Mouse (Mus musculus) stomach, postnatal 0 days (tissue): ENCODE measurements at regions not wholly inside any gene's neighbourhood (a gene's known extent, or its start where the extent isn't known, plus 50 kb on each side); places are given as distances from the start of the nearest gene placed in this dataset.

ENCODE experiments used
- CTCF ChIP-seq: IDR thresholded peaks from 2 replicates; pipeline ENCODE4 v1.5.1; 2016; ENCODE audit warnings: antibody characterized with exemption, low read depth, mild to moderate bottlenecking, moderate library complexity
- EP300 ChIP-seq: optimal IDR thresholded peaks from 2 replicates; pipeline ENCODE3; 2016; ENCODE audit warnings: antibody characterized with exemption

DNA sequence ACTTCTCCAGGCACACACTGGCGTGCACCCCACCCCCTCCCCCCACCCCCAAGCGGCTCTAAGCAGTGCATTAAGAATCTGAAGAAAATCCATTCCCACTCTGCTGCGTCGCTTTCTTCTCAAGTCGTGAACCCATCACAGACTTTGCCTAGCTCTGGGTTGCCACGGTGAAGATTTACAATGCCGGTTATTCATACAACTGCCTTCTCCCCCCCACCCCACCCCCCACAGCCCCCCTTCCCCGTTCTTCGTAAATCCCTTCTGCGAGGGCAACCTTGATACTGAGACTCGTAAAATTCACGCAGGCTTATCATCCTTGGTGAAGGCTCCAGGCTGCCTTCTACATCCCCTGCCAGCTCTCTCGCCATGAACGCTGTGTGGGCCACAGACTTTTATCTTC lies 451.7 kb upstream of the Pou3f3 start:
- no peak for TF ChIP-seq CTCF
- no peak for TF ChIP-seq EP300
